Mouse (Mus musculus) layer of hippocampus, postnatal 36 days (tissue): ENCODE measurements around the gene Arid5b. TPM values are rescaled to one million over a fixed set of nuclear protein-coding genes. Genes with fewer than 3 reads are reported as not detected.

Experiments
- DNase-seq, 2 experiments: peaks; one replicate each; pipeline ENCODE4 v3.0.0; 2022
- total RNA-seq, 2 experiments: library from RNA; stranded (reverse); gene quantifications; 2 replicates each; pipeline ENCODE4 v1.2.3; 2021

Gene Arid5b
- total RNA-seq, 2 experiments from 2014 or later = 24.0 to 27.5 TPM

DNA sequence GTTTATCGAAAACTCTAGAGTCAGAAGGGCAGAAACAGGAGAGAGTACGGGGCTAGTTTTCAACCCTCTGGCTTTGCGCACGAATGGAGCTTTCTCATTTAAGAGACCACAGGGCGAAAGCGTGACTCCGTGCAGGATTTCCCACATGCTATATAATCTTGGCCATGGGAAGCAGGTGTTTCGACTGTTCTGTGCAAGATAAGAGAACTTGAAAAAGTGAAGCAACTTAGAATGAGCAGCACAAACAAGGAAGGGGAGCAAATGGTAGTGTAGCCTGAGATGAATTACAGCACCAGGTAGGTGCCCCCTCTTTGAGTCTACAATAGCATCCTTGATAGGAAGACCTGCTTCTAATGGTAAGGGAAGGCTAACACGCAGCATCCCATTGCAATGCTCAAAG, 118.8 kb downstream of the Arid5b start:
- no peak for DNase-seq

GRCm38 (mm10) chr10:68158555-68158954, 120.0 kb downstream of the Arid5b start:
- no peak for DNase-seq

DNA sequence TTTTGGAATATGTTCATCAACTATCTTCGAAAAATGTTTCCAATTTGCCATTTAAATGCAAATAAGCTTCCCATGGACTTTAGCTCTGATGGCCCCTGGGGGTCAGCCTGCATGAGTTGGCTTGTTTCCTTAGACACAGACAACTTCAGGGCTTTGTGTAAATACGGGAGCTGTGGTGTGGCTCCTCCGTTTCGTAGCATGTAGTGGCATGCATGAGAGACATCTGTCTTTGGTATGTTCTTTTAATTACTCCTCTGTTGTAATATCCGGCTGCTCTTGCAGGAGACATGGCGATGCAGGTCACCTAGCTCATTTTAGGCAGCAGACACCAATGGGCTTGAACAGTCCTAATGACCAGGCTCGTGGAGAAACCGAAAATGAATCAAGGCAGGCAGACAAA, 121.0 kb downstream of the Arid5b start:
- DNase-seq = no peak

- no peak for DNase-seq
These were observed 121.8 kb downstream of the Arid5b start for GRCm38 (mm10) chr10:68156646-68157245.

DNA sequence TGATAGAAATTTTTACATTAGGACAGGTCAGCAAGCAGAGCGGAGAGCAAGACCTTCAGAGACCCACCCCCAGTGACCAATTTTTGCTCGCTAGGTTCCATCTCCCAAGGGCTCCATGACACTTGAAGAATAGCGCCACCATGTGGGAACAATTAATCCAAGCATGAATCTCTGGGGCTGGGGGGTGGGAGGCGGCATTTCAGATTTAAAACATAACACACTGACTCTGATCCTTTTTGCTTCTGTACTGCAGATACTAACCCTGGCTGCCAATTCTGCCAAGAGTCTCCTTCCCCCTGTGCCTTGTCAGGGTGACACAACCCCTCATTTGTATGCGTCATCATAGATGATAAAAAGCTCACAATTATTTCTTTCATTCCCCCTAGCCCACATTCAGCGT, 122.4 kb downstream of the Arid5b start:
- no peak for DNase-seq

GRCm38 (mm10) chr10:68155431-68156119, 123.0 kb downstream of the Arid5b start:
- DNase-seq = no peak

GRCm38 (mm10) chr10:68154046-68154765, 124.3 kb downstream of the Arid5b start:
- DNase-seq = no peak

DNA sequence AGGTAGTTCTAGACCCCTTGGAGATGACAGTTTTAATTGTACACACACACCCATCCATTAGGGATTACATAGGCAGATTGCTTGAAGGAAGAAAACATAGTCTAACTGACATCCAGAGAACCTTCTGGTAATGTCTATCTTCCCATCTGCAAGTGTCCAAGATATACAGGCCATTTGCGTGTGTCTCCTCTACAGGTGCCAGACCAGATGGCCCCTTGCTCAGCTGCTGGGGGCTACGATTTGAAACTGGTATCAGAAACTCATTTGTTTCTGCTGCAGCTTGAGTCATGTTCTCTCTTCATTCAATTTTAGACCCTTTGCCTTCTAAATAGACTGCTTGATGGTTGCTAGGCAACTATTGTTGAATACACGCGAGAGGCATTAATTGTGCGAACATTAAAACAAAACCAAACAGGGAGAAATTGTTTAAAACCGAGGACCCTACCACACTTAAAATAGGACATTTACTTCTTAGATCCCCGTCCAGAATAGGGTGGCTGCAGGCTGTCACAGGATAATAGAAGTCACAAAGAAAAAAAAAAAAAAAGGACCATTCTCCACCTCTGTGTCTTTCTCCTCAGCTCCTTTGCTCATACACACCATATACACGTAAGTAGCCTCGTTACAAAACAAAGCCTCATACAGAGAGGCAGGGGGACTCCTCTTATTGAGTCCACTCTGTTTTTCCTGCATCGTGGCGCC, 125.0 kb downstream of the Arid5b start:
- DNase-seq = peak in 1 of 2 experiments; percentile 19

GRCm38 (mm10) chr10:68148495-68148894, 130.0 kb downstream of the Arid5b start:
- no peak for DNase-seq

GRCm38 (mm10) chr10:68147730-68148129, 130.8 kb downstream of the Arid5b start:
- DNase-seq = no peak

DNA sequence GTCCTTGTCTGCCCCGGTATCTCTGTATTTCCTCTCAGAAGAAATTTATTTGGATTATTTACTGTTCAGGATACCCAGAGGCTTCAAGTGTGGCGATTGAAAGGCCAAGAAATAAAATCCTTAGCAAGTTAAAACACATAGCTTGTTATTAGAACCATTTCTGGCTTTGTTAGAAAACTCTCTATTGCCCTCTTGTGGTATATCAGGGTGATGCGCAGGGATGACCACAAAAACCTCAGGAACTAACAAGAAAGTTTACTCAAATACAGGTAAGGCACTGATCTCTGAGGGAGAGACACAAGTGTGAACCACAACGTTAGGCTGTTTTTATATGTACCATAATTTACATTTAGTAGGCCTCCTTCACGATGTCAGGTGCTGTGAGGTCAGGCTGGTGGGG, 131.7 kb downstream of the Arid5b start:
- peak; percentile 33 to 54 for DNase-seq

GRCm38 (mm10) chr10:68145286-68145950, 133.1 kb downstream of the Arid5b start:
- DNase-seq = no peak

- DNase-seq = no peak
These were observed 136.0 kb downstream of the Arid5b start for GRCm38 (mm10) chr10:68142501-68142900.

DNA sequence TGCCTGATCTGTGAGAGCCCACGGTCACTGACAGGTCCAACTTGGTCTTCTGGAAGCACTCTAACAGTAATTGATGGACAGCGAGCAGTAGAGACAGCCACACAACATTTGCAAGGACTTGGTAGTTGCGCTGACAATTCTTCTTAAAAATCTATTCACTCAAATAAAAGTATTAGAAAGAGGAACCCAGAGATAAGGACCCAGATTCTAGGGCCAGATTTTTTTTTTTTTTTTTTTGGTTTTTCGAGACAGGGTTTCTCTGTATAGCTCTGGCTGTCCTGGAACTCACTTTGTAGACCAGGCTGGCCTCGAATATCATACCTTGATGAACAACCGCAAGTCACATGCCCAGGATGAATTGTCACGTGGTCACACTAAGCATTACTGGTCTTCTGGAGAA, 137.0 kb downstream of the Arid5b start:
- DNase-seq = no peak

- DNase-seq = no peak
These were observed 137.7 kb downstream of the Arid5b start for GRCm38 (mm10) chr10:68140871-68141270.

DNA sequence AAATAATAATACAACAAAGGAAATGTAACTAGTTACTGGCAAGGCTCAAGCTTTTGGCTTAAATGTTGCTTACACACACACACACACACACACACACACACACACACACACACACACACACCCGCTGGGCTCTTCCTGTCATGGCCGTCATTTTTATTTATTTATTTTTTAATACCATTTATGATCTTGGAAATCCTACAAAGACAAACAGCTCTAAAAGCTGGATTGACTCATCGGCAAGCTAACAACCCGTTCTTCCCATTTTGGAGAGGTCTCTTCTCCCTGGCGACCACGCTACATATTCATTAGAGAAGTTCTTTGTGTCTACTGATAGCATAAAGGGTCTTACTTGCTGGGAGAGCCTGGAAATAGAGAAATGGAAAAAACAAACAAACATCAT, 138.2 kb downstream of the Arid5b start:
- no peak for DNase-seq

- DNase-seq = no peak
These were observed 140.4 kb downstream of the Arid5b start for GRCm38 (mm10) chr10:68138123-68138522.

GRCm38 (mm10) chr10:68137151-68137833, 141.2 kb downstream of the Arid5b start:
- DNase-seq = no peak

GRCm38 (mm10) chr10:68136480-68137083, 142.0 kb downstream of the Arid5b start:
- peak; percentile 82 to 84 for DNase-seq

GRCm38 (mm10) chr10:68136051-68136450, 142.5 kb downstream of the Arid5b start:
- no peak for DNase-seq

- no peak for DNase-seq
These were observed 143.1 kb downstream of the Arid5b start for GRCm38 (mm10) chr10:68135416-68135815.
